Mouse (Mus musculus) MEL (cell line): ENCODE results near the gene Gm11983.

Source experiments
- CTCF ChIP-seq, 3 experiments: IDR thresholded peaks in 2 of 3; conservative IDR thresholded peaks in 1 of 3; 2 replicates each; pipeline ENCODE4 v1.5.1; 2011 to 2012; ENCODE audit warnings: low read length in 3 of 3, low read depth in 2 of 3, mild to moderate bottlenecking in 2 of 3, improper control_type of control experiment in 1 of 3, inconsistent platforms in 1 of 3, mixed read lengths in 1 of 3, moderate library complexity in 1 of 3; ENCODE audit not compliant: control insufficient read depth in 1 of 3, insufficient read depth in 1 of 3, poor library complexity in 1 of 3, severe bottlenecking in 1 of 3
- MAX ChIP-seq: IDR thresholded peaks from 2 replicates; pipeline ENCODE4 v1.6.1; 2011; ENCODE audit warnings: low read length, improper control_type of control experiment
- ZKSCAN1 ChIP-seq: IDR thresholded peaks from 2 replicates; pipeline ENCODE4 v1.6.1; 2012; ENCODE audit warnings: low read depth, mild to moderate bottlenecking, inconsistent platforms, low read length, improper control_type of control experiment, moderate library complexity

DNA sequence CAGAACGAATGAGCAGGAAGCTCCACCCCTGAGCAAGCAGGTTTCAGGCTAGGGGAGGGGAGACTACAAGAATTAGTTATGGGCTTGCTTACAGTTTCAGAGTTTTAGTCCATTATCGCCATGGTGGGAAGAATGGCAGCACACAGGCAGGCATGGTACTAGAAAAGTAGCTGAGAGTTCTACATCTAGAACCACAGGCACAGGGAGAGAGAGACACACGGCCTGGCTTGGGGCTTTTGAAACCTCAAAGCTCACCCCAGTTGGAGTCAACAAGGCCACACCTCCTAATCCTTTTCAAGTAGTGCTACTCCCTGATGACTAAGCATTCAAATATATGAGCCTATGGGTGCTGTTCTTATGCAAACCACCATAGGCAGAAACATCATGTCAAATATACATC is 28.1 kb upstream of the Gm11983 start:
- TF ChIP-seq CTCF (IDR thresholded peaks at IDR 0.05 in 2 of 3, conservative IDR thresholded peaks at IDR 0.05 in 1 of 3; ENCODE audit: control insufficient read depth in 1 of 3, insufficient read depth in 1 of 3, low read depth in 2 of 3, low read length in 3 of 3, poor library complexity in 1 of 3, severe bottlenecking in 1 of 3) (no peak), ZKSCAN1 (no peak), MAX (no peak)
